Comparison of ENCODE assay signal across 8 mouse cellular contexts in genomic region chr10:80679556-80680259, GRCm38 (mm10). TPM values are rescaled to one million over a fixed set of nuclear protein-coding genes. Genes with fewer than 3 reads are reported as not detected.
DNase-seq lines count a peak whose midpoint lies in the region; ATAC-seq and TF ChIP-seq lines count a peak whose summit lies in the region.

No protein-coding gene starts in this region.

- no peaks in the 10 kb centered on the region for H3K9me3 ChIP-seq in lung, embryonic 15.5 days
- H3K9me3 ChIP-seq in heart, postnatal 0 days (replicated peaks; ENCODE audit: control insufficient read depth, low read length), result no peaks in the 10 kb centered on the region
- H3K9me3 ChIP-seq in midbrain, embryonic 13.5 days, result no peaks in the 10 kb centered on the region

- intact Hi-C loops in left cerebral cortex, adult 2 months (cut with DNase I), result loop anchor here (5.0 to 10.0 kb wide), 2 partner anchors 102 to 235 kb away; partner anchors contain the start of gene Klf16

- 0 out of 2 replicates have a peak, but pooled peaks cover 6% of the 10 kb centered on the region for H3K36me3 ChIP-seq in lung, embryonic 15.5 days
- no peaks in the 10 kb centered on the region for H3K36me3 ChIP-seq in heart, postnatal 0 days (replicated peaks; ENCODE audit: control insufficient read depth, insufficient read depth, low read length)
- peaks cover 16% of the 10 kb centered on the region for H3K36me3 ChIP-seq in midbrain, embryonic 13.5 days

- DNase-seq in adrenal gland, adult (ENCODE audit: inconsistent age in 2 of 2, low spot score in 1 of 2), result peak; percentile 74 to 76
- no peak for DNase-seq in adrenal gland, postnatal 4 days (ENCODE audit: low spot score in 2 of 2)
- DNase-seq in lung, postnatal 10 days, result no peak
- no peak for DNase-seq in heart, postnatal 0 days (ENCODE audit: low spot score)
- no peak for DNase-seq in embryo, embryonic 9.5 days (ENCODE audit: extremely low spot score)
- DNase-seq in left cerebral cortex, adult 2 months (ENCODE audit: extremely low spot score in 1 of 2, low spot score in 2 of 2), result no peak

- H3K9ac ChIP-seq in lung, embryonic 15.5 days, result no peak overlapping the region
- no peak overlapping the region for H3K9ac ChIP-seq in heart, postnatal 0 days (replicated peaks; ENCODE audit: low read depth, low read length)
- H3K9ac ChIP-seq in midbrain, embryonic 13.5 days (replicated peaks), result peak overlapping the region; percentile 41

- no peak for ATAC-seq in lung, embryonic 15.5 days (ENCODE audit: borderline replicate concordance, extremely low read depth, low FRiP score, low TSS enrichment)
- no peak for ATAC-seq in heart, postnatal 0 days (ENCODE audit: insufficient read depth, low read depth)
- no peak for ATAC-seq in midbrain, embryonic 13.5 days

- no peak overlapping the region for H3K4me2 ChIP-seq in lung, embryonic 15.5 days
- H3K4me2 ChIP-seq in heart, postnatal 0 days (ENCODE audit: low read depth, low read length), result no peak overlapping the region
- no peak overlapping the region for H3K4me2 ChIP-seq in midbrain, embryonic 13.5 days (replicated peaks)

- WGBS in lung, embryonic 15.5 days, result 55% methylated on average over 9 of the region's 9 CpGs
- WGBS in heart, postnatal 0 days, result 45% methylated on average over 9 of the region's 9 CpGs
- 61% methylated on average over 9 of the region's 9 CpGs for WGBS in midbrain, embryonic 13.5 days

- no peak overlapping the region for H3K4me3 ChIP-seq in lung, embryonic 15.5 days
- H3K4me3 ChIP-seq in heart, postnatal 0 days (ENCODE audit: low read depth, low read length), result no peak overlapping the region
- H3K4me3 ChIP-seq in midbrain, embryonic 13.5 days (replicated peaks), result no peak overlapping the region
- no peak overlapping the region for H3K4me3 ChIP-seq in left cerebral cortex, adult 2 months

- peak overlapping the region; percentile 98 for H3K27ac ChIP-seq in lung, embryonic 15.5 days
- peak overlapping the region; percentile 99 for H3K27ac ChIP-seq in heart, postnatal 0 days (ENCODE audit: low read depth)
- peak overlapping the region; percentile 98; the same call in 1 of the 2 replicates for H3K27ac ChIP-seq in midbrain, embryonic 13.5 days
- no peak overlapping the region; the same call in 1 of the 2 replicates for H3K27ac ChIP-seq in left cerebral cortex, adult 2 months

- no peak for TF ChIP-seq CTCF in heart, postnatal 0 days (IDR thresholded peaks at IDR 0.05; ENCODE audit: low read depth)
- TF ChIP-seq CTCF in left cerebral cortex, adult 2 months (IDR thresholded peaks at IDR 0.05), result no peak

- TF ChIP-seq EP300 in heart, postnatal 0 days (IDR thresholded peaks at IDR 0.05; ENCODE audit: low read depth), result no peak

- H3K4me1 ChIP-seq in lung, embryonic 15.5 days, result peaks cover 37% of the 10 kb centered on the region
- peaks cover 36% of the 10 kb centered on the region for H3K4me1 ChIP-seq in heart, postnatal 0 days (ENCODE audit: control insufficient read depth, insufficient read depth)
- H3K4me1 ChIP-seq in midbrain, embryonic 13.5 days (replicated peaks), result peaks cover 39% of the 10 kb centered on the region

- no peaks in the 10 kb centered on the region for H3K27me3 ChIP-seq in lung, embryonic 15.5 days
- no peaks in the 10 kb centered on the region for H3K27me3 ChIP-seq in heart, postnatal 0 days (ENCODE audit: control insufficient read depth, insufficient read depth, low read length)
- H3K27me3 ChIP-seq in midbrain, embryonic 13.5 days, result no peaks in the 10 kb centered on the region

RNA-seq across cellular contexts. Expression of gene Mknk2, which starts 1.8 kb away (rescaled TPM):
- 100 to 1,000 TPM; 126 to 134 TPM for total RNA-seq in adrenal gland, postnatal 4 days (2021)
- polyA plus RNA-seq in lung, embryonic 15.5 days (2015; fragmentation: Nextera tagmentation; extraction: Ambion mirVana), result 99.8 and 104 TPM in 2 replicates
- total RNA-seq in heart, postnatal 0 days (2014; rRNA removed; ENCODE audit: low replicate concordance), result 150 and 174 TPM in 2 replicates
- polyA plus RNA-seq in heart, postnatal 0 days (2015; fragmentation: Nextera tagmentation; extraction: Ambion mirVana), result 76.9 and 78.3 TPM in 2 replicates
- polyA plus RNA-seq in midbrain, embryonic 13.5 days (2015; fragmentation: Nextera tagmentation; extraction: Ambion mirVana), result 49.6 and 60.1 TPM in 2 replicates
- 10 to 100 TPM; 42.8 to 48.8 TPM for total RNA-seq in left cerebral cortex, adult 2 months (2021)

RNA-seq across cellular contexts. Expression of gene Mob3a, which starts 22.1 kb away (rescaled TPM):
- 10 to 100 TPM; 16.5 to 16.6 TPM for total RNA-seq in adrenal gland, postnatal 4 days (2021)
- 44.5 and 44.7 TPM in 2 replicates for polyA plus RNA-seq in lung, embryonic 15.5 days (2015; fragmentation: Nextera tagmentation; extraction: Ambion mirVana)
- total RNA-seq in heart, postnatal 0 days (2014; rRNA removed; ENCODE audit: low replicate concordance), result 15.0 and 15.6 TPM in 2 replicates
- polyA plus RNA-seq in heart, postnatal 0 days (2015; fragmentation: Nextera tagmentation; extraction: Ambion mirVana), result 10.8 and 11.5 TPM in 2 replicates
- 58.3 and 58.5 TPM in 2 replicates for polyA plus RNA-seq in midbrain, embryonic 13.5 days (2015; fragmentation: Nextera tagmentation; extraction: Ambion mirVana)
- 10 to 100 TPM; 13.6 to 15.5 TPM for total RNA-seq in left cerebral cortex, adult 2 months (2021)

RNA-seq across cellular contexts. Expression of gene Izumo4, which starts 22.3 kb away (rescaled TPM):
- total RNA-seq in adrenal gland, postnatal 4 days (2021), result 10 to 100 TPM; 18.3 to 24.9 TPM
- polyA plus RNA-seq in lung, embryonic 15.5 days (2015; fragmentation: Nextera tagmentation; extraction: Ambion mirVana), result 19.8 and 23.0 TPM in 2 replicates
- 6.6 and 6.9 TPM in 2 replicates for total RNA-seq in heart, postnatal 0 days (2014; rRNA removed; ENCODE audit: low replicate concordance)
- 3.6 and 7.3 TPM in 2 replicates for polyA plus RNA-seq in heart, postnatal 0 days (2015; fragmentation: Nextera tagmentation; extraction: Ambion mirVana)
- 37.8 and 39.2 TPM in 2 replicates for polyA plus RNA-seq in midbrain, embryonic 13.5 days (2015; fragmentation: Nextera tagmentation; extraction: Ambion mirVana)
- 10 to 100 TPM; 45.0 to 46.0 TPM for total RNA-seq in left cerebral cortex, adult 2 months (2021)

RNA-seq across cellular contexts. Expression of gene Btbd2, which starts 22.8 kb away (rescaled TPM):
- 10 to 100 TPM; 72.0 to 76.3 TPM for total RNA-seq in adrenal gland, postnatal 4 days (2021)
- polyA plus RNA-seq in lung, embryonic 15.5 days (2015; fragmentation: Nextera tagmentation; extraction: Ambion mirVana), result 83.0 and 85.2 TPM in 2 replicates
- total RNA-seq in heart, postnatal 0 days (2014; rRNA removed; ENCODE audit: low replicate concordance), result 92.2 and 108 TPM in 2 replicates
- 36.7 and 40.6 TPM in 2 replicates for polyA plus RNA-seq in heart, postnatal 0 days (2015; fragmentation: Nextera tagmentation; extraction: Ambion mirVana)
- polyA plus RNA-seq in midbrain, embryonic 13.5 days (2015; fragmentation: Nextera tagmentation; extraction: Ambion mirVana), result 60.9 and 80.6 TPM in 2 replicates
- 10 to 100 TPM; 85.1 to 96.7 TPM for total RNA-seq in left cerebral cortex, adult 2 months (2021)

RNA-seq across cellular contexts. Expression of gene Csnk1g2, which starts 57.1 kb away (rescaled TPM):
- 100 to 1,000 TPM; 169 to 173 TPM for total RNA-seq in adrenal gland, postnatal 4 days (2021)
- 142 and 152 TPM in 2 replicates for polyA plus RNA-seq in lung, embryonic 15.5 days (2015; fragmentation: Nextera tagmentation; extraction: Ambion mirVana)
- 141 and 149 TPM in 2 replicates for total RNA-seq in heart, postnatal 0 days (2014; rRNA removed; ENCODE audit: low replicate concordance)
- polyA plus RNA-seq in heart, postnatal 0 days (2015; fragmentation: Nextera tagmentation; extraction: Ambion mirVana), result 69.1 and 75.6 TPM in 2 replicates
- 73.8 and 115 TPM in 2 replicates for polyA plus RNA-seq in midbrain, embryonic 13.5 days (2015; fragmentation: Nextera tagmentation; extraction: Ambion mirVana)
- 100 to 1,000 TPM; 244 to 251 TPM for total RNA-seq in left cerebral cortex, adult 2 months (2021)

Comparison
In these comparisons a context has a peak if more than half of its experiments do, and no peak if none do; other contexts are left out.
1. DNase-seq: peak in adrenal gland, adult (2 of 2); none in adrenal gland, postnatal 4 days (0 of 2), lung, postnatal 10 days (single experiment), heart, postnatal 0 days (single experiment), embryo, embryonic 9.5 days (single experiment) and left cerebral cortex, adult 2 months (0 of 2).